Mouse (Mus musculus): ENCODE measurements around the gene Lrsam1. TPM values are rescaled to one million over a fixed set of nuclear protein-coding genes. Genes with fewer than 3 reads are reported as not detected.

Gene Lrsam1
- total RNA-seq, 1 experiment: 16.7 TPM

DNA sequence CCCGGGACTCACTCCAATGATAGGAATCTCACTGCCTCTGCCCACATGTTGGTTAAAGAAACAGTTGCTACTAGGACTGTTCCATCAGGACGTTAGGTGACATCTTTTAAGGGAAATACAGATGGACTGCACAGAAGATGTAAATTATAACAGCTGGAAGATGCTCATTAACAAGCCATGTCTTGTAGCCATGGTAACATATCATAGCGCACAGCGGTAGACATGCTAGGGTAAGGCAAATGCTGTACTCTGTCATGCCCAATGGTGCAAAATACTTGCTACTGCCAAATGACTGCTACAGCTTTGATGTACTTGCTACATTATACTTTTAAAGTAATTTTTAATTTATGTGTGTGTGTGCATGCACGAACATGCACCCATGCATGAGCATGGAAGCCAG, 15.7 kb upstream of the Lrsam1 start:
- Histone ChIP-seq H3K9me3 (ENCODE audit: control insufficient read depth, insufficient read depth, low read depth, low read length) (no peaks in the 10 kb centered on the region), H3K27ac (ENCODE audit: insufficient read depth, low read depth, low read length, poor library complexity, severe bottlenecking) (no peak overlapping the region), H3K9ac (ENCODE audit: insufficient read depth, low read depth, low read length, poor library complexity, severe bottlenecking) (no peak overlapping the region), H3K4me3 (ENCODE audit: insufficient read depth in 1 of 2, low read depth in 1 of 2, low read length in 2 of 2, poor library complexity in 1 of 2, severe bottlenecking in 1 of 2) (no peak overlapping the region), H3K36me3 (ENCODE audit: control insufficient read depth, insufficient read depth, low read length, poor library complexity, severe bottlenecking) (peaks cover 27% of the 10 kb centered on the region; the same call in 1 of the 2 replicates), H3K4me1 (ENCODE audit: control insufficient read depth in 2 of 2, insufficient read depth in 2 of 2, low read length in 2 of 2, poor library complexity in 1 of 2) (peaks cover 0 to 7% of the 10 kb centered on the region in 2 experiments; a peak in 1 of 4 replicates)
- no peak for TF ChIP-seq CHD2 (IDR thresholded peaks at IDR 0.05; ENCODE audit: low read depth, low read length)
- TF ChIP-seq HCFC1 (IDR thresholded peaks at IDR 0.05; ENCODE audit: borderline replicate concordance, insufficient read depth, low read length): no peak
- TF ChIP-seq MAFK (IDR thresholded peaks at IDR 0.05; ENCODE audit: insufficient read depth, low read depth, low read length): no peak
- TF ChIP-seq ZNF384 (IDR thresholded peaks at IDR 0.05; ENCODE audit: low read depth, low read length): no peak
- TF ChIP-seq ZC3H11A (IDR thresholded peaks at IDR 0.05; ENCODE audit: borderline replicate concordance, low read depth, low read length): no peak
- in situ Hi-C loops (cut with MboI; ENCODE audit: low sequenced_read_pairs in 2 of 2, unreplicated experiment in 2 of 2): no loop called here
- DNase-seq (ENCODE audit: low read depth, low spot score): no peak

DNA sequence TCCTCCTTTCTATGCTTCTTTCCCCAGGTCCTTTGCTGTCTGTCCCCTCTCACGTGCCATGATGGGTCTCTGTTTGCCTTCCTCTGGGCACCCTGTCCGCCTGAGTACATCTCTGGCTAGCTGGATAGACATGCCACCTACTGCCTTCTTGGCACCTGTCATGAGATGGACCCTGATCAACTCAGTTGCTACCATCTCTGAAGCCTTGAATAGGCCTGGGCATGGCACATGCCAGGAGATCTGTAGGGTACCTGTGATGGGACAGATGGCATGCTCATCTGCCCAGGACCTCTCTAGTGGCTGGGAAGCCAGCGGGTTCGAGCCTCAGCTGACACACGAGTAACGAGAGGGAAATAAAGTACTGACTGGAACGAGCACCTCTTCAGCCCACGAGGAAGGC, 12.8 kb upstream of the Lrsam1 start:
- no peaks in the 10 kb centered on the region for H3K9me3 ChIP-seq (ENCODE audit: control insufficient read depth, insufficient read depth, low read depth, low read length)
- TF ChIP-seq CHD2 (IDR thresholded peaks at IDR 0.05; ENCODE audit: low read depth, low read length): no peak
- no peak for TF ChIP-seq HCFC1 (IDR thresholded peaks at IDR 0.05; ENCODE audit: borderline replicate concordance, insufficient read depth, low read length)
- no peak for TF ChIP-seq MAFK (IDR thresholded peaks at IDR 0.05; ENCODE audit: insufficient read depth, low read depth, low read length)
- no peak for TF ChIP-seq ZNF384 (IDR thresholded peaks at IDR 0.05; ENCODE audit: low read depth, low read length)
- no peak for TF ChIP-seq ZC3H11A (IDR thresholded peaks at IDR 0.05; ENCODE audit: borderline replicate concordance, low read depth, low read length)
- no peak for DNase-seq (ENCODE audit: low read depth, low spot score)
- in situ Hi-C loops (cut with MboI; ENCODE audit: low sequenced_read_pairs in 2 of 2, unreplicated experiment in 2 of 2): no loop called here
- no peak overlapping the region for H3K4me3 ChIP-seq (ENCODE audit: insufficient read depth in 1 of 2, low read depth in 1 of 2, low read length in 2 of 2, poor library complexity in 1 of 2, severe bottlenecking in 1 of 2)
- no peaks in the 10 kb centered on the region; a peak in 1 of 4 replicates for H3K4me1 ChIP-seq (ENCODE audit: control insufficient read depth in 2 of 2, insufficient read depth in 2 of 2, low read length in 2 of 2, poor library complexity in 1 of 2)
- peaks cover 27% of the 10 kb centered on the region; the same call in 1 of the 2 replicates for H3K36me3 ChIP-seq (ENCODE audit: control insufficient read depth, insufficient read depth, low read length, poor library complexity, severe bottlenecking)
- H3K9ac ChIP-seq (ENCODE audit: insufficient read depth, low read depth, low read length, poor library complexity, severe bottlenecking): no peak overlapping the region
- no peak overlapping the region for H3K27ac ChIP-seq (ENCODE audit: insufficient read depth, low read depth, low read length, poor library complexity, severe bottlenecking)

DNA sequence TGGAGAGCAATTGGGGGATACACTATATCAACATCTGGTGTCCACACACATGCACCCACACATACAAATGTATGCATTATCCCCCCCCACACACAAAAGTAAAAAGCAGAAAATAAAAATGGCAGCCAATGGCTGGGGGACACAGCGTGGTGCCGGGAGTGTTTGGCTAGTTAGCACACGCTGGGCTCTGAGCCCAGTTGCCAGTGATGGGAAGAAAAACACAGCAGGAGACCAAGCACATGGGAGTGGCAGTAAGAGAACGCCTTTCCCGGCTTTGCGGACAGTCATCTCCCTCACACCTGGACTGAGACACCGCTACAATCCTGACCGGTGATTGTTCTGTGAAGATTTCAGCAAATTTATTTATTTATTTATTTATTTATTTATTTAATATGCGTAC, 9.8 kb upstream of the Lrsam1 start:
- H3K36me3 ChIP-seq (ENCODE audit: control insufficient read depth, insufficient read depth, low read length, poor library complexity, severe bottlenecking): peaks cover 23% of the 10 kb centered on the region; the same call in 1 of the 2 replicates
- DNase-seq (ENCODE audit: low read depth, low spot score): no peak
- TF ChIP-seq MAFK (IDR thresholded peaks at IDR 0.05; ENCODE audit: insufficient read depth, low read depth, low read length) (no peak), CHD2 (IDR thresholded peaks at IDR 0.05; ENCODE audit: low read depth, low read length) (no peak), ZC3H11A (IDR thresholded peaks at IDR 0.05; ENCODE audit: borderline replicate concordance, low read depth, low read length) (no peak), ZNF384 (IDR thresholded peaks at IDR 0.05; ENCODE audit: low read depth, low read length) (no peak)

GRCm38 (mm10) chr2:32969326-32969725, 7.9 kb upstream of the Lrsam1 start:
- TF ChIP-seq MAFK (IDR thresholded peaks at IDR 0.05; ENCODE audit: insufficient read depth, low read depth, low read length) (no peak), ZC3H11A (IDR thresholded peaks at IDR 0.05; ENCODE audit: borderline replicate concordance, low read depth, low read length) (no peak), ZNF384 (IDR thresholded peaks at IDR 0.05; ENCODE audit: low read depth, low read length) (no peak), CHD2 (IDR thresholded peaks at IDR 0.05; ENCODE audit: low read depth, low read length) (no peak)
- no peak overlapping the region for H3K27ac ChIP-seq (ENCODE audit: insufficient read depth, low read depth, low read length, poor library complexity, severe bottlenecking)
- H3K4me3 ChIP-seq (ENCODE audit: insufficient read depth in 1 of 2, low read depth in 1 of 2, low read length in 2 of 2, poor library complexity in 1 of 2, severe bottlenecking in 1 of 2): no peak overlapping the region
- H3K9me3 ChIP-seq (ENCODE audit: control insufficient read depth, insufficient read depth, low read depth, low read length): no peaks in the 10 kb centered on the region
- H3K36me3 ChIP-seq (ENCODE audit: control insufficient read depth, insufficient read depth, low read length, poor library complexity, severe bottlenecking): peaks cover 19% of the 10 kb centered on the region
- DNase-seq (ENCODE audit: low read depth, low spot score): no peak
- H3K4me1 ChIP-seq (ENCODE audit: control insufficient read depth in 2 of 2, insufficient read depth in 2 of 2, low read length in 2 of 2, poor library complexity in 1 of 2): peaks cover 0 to 2% of the 10 kb centered on the region in 2 experiments; a peak in 2 of 4 replicates
- H3K9ac ChIP-seq (ENCODE audit: insufficient read depth, low read depth, low read length, poor library complexity, severe bottlenecking): no peak overlapping the region
- in situ Hi-C loops (cut with MboI; ENCODE audit: low sequenced_read_pairs in 2 of 2, unreplicated experiment in 2 of 2): no loop called here

More for the DNA sequence above, 9.8 kb upstream of the Lrsam1 start:
- no peak overlapping the region for H3K9ac ChIP-seq (ENCODE audit: insufficient read depth, low read depth, low read length, poor library complexity, severe bottlenecking)
- no peak overlapping the region for H3K4me3 ChIP-seq (ENCODE audit: insufficient read depth in 1 of 2, low read depth in 1 of 2, low read length in 2 of 2, poor library complexity in 1 of 2, severe bottlenecking in 1 of 2)
- in situ Hi-C loops (cut with MboI; ENCODE audit: low sequenced_read_pairs in 2 of 2, unreplicated experiment in 2 of 2): no loop called here
- no peaks in the 10 kb centered on the region for H3K9me3 ChIP-seq (ENCODE audit: control insufficient read depth, insufficient read depth, low read depth, low read length)
- H3K4me1 ChIP-seq (ENCODE audit: control insufficient read depth in 2 of 2, insufficient read depth in 2 of 2, low read length in 2 of 2, poor library complexity in 1 of 2): peaks cover 0 to 2% of the 10 kb centered on the region in 2 experiments; a peak in 2 of 4 replicates
- H3K27ac ChIP-seq (ENCODE audit: insufficient read depth, low read depth, low read length, poor library complexity, severe bottlenecking): no peak overlapping the region
